Mouse (Mus musculus): ENCODE measurements around the gene Sfrp5.

Gene Sfrp5

DNA sequence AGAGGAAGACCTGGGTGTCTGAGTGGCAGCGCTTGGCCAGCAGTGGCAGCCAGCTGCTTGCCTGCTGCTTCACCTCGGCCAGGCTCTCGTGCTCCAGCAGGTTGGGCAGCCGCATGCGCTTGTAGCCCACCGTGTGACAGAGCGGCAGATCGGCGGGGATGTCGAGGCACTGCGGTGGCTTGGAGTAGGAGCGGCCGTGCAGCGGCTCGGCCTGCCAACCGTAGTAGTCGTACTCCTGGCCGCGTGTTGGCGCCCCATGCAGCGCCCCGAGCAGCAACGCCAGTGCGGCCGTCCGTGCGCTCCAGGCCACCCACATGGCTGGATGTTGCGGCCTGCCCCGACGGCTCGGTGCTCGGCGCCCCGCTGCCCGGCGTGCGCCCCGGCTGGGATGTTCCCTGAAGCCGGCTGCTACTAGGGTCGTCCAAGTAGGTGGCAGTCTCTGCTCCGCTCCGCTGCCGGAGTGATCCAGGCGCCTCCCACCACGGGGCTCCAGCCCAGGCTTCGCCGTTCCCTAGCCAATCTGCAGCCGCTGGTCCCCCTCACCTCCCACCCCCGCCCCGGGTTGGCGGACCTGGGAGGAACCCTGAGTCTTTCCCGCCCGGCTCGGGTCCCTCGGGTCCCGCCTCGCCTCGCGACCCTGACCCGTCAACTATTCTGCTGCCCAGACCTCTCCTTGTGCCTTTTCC, at the start of gene Sfrp5:
Gene Sfrp5 (minus strand): TSS at position 557 of the 686 bp plus-strand sequence.
- no peak for DNase-seq (ENCODE audit: low spot score)

DNA sequence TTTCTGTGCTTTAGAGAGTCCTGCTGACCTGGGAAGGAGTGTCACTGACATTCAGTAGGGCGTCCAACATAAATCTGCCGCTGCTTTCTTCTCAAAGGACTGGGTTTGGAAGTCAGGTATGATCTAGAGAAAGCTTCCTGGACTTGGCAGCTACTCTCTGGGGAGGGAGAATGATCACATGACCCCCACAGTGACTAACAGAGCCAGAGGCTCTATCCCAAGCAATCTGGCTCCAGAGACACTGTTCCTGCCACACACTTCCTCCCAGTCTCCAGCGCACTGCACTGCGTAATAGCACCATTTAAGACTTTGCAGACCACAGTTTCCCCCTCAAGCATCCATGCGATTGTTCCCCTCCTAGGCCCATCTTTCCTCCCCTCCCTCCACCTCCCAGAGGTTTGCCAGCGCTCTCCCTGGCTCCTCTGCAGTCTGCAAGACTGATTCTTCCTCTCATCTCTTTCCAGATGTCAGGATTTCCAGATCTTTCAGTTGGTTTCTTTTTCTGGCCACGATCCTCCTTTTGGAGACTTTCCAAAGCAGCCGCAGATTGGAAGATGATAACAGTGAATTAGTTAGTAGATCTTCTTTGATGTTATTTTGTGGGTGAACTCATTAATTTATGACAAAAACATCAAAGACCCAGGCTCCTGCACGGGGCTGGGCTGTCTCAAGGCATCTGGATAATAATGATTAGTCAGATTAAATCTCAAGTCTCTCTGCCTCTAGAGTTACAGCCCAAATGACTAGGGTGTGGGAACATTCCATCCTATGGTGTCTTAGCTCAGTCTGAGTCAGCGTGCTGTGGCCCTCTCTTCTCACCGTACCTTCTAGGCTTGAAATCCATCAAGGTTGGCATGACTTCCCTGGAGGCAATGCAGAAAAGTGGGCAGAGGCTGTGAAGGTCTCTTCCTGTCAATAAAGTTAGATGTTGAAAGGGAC, 48.2 kb upstream of the Sfrp5 start:
- DNase-seq (ENCODE audit: low spot score): no peak

DNA sequence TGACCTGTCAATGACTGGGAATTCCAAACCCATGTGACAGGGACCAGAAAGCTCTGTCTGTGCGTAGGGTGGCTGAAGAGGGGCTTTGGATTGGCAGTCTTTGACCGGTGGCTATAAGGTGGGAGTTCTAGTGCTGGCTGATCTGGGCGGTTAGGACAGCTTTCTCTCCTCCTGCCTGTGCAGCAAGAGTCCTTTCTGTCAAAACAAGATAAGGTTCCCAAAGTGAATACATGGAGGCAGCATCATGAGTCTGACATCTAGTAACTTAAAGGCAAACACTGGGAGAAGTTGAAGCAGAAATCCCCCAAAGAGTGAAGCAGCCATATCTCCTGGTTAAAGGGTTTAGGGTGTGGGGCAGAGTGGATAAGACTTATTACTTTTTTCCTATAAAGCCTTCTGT, 45.5 kb upstream of the Sfrp5 start, which contains the start of gene Golga7b:
Gene Golga7b (plus strand): TSS at position 56 of the 400 bp plus-strand sequence.
- DNase-seq (ENCODE audit: low spot score): no peak

DNA sequence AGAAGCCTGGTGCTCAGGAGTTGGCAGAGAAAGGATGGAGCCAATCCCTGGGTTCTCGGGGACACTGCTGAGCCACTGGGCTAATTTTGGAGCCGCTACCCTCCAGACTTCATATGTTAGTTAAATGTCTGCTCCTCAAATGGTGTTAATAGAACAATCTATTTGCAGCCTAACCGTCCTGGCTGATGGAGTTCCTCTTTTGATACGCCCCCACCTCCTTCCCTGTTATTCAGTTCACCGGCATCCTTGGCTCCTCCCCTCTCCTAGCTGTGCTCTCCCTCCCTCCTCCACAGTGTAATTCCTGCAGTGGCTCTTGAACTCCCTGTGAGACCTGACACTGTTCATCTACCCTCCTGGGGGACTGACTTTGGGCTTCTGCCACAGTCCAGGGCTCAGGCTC, 44.6 kb upstream of the Sfrp5 start:
- DNase-seq (ENCODE audit: low spot score): no peak

DNA sequence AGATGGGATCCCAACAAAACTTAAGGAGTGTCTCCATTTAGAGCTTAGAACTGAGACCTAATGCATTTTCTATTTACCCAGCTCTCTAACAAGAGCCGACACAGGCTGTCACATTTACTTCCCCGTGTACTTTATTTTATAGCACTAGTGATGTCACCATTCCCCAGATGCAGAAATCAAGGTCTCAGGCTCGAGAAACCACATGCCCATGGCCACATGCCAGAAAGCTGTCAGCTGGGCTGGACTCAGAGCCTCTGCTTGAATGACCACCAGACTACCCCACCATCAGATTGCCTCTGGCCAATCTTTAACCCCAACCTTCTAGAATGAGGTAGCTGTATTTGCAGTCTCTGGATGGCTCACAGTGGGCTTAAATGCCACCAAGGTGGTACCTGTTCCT, 41.3 kb upstream of the Sfrp5 start:
- no peak for DNase-seq (ENCODE audit: low spot score)

DNA sequence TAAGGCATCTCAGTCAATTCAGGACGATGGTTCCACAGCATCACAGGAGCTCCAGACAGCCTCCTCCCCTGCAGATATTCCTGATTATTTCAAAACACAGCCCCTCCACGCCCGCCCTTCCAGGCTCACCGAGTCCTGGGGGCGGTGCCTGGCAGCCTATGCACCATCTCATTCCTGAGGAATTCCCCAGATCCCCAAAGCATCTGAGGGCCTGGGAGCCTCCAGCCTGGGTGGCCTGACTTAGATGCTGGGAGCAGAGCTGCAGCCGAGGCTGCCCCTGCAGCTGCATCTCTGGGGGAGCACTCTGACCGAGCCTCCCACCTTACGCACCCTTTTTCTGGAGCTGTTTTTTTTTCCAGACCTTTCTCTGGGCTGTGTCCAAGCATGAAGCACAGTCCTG, 38.8 kb upstream of the Sfrp5 start:
- no peak for DNase-seq (ENCODE audit: low spot score)

DNA sequence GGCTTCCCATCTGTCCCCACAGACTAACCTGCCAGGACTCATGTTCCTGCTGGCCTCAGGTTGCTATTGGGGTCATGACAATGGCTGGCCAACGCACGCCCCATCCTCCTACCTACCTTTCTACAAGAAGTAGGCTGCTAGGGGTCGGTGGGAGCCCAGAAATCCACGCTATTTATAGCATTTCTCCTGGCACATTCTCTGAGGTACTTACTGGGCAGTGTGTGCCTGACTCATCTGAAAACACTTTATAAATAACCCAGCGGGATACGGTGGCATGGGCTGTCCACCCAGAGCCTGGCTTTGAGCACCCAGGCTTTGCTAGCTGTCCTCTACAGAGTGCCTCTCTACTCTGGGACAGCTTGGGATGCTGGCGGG, 36.3 kb upstream of the Sfrp5 start:
- DNase-seq (ENCODE audit: low spot score): no peak

DNA sequence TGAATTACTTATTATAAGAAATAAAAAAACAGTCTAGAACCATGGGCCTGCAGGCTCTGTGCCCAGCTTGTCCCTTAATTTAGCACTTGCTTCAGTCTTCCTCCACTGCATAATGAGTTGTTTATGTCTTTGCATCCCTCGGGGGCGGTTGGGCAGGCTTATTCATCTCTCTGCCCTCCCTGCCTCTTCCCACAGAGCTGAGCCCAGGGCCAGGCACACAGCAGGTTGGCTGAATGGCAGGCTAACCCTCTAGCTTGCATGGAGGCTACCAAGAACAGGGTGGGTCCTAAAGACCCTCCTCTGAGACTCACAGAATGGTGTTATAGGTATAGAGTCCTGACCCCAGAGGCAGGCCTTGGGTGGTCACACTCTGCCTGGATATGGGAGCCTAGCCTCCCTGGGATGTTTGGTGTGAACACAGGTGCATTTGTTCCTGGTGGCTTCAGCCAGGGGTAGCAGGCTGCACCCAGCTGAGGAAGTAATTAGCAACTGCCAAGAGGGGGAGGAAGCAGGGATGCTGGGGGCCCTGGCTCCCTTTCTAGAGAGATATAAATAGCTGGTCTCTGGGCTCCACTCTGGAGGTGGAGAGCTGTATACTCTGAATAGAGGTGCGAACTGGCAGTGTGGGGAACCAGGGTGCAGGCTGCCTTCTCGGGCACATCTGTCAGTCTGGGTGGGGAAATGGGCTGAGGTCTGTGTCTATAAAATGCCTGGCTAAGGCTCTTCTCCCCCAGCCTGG, 35.7 kb upstream of the Sfrp5 start:
- no peak for DNase-seq (ENCODE audit: low spot score)

DNA sequence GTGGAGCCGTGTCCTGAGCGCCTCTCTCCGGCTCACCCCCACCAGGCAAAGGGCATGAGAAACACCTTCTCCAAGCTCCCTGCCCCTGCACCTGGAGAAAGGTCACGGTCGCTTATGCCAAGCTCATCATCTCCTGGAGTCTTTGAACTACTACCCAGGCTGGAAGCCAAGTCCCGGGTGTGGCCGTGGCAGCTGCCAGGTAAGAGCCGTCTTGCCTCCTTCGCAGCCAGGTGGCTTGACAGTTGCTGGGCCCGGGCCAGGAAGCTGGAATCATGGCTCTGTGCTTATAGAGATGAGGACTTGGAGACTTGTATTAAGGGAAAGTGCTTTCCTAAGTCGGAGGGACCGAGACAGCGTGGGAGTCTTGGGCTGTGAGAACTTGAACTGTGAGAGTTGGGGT, 28.9 kb upstream of the Sfrp5 start:
- no peak for DNase-seq (ENCODE audit: low spot score)

DNA sequence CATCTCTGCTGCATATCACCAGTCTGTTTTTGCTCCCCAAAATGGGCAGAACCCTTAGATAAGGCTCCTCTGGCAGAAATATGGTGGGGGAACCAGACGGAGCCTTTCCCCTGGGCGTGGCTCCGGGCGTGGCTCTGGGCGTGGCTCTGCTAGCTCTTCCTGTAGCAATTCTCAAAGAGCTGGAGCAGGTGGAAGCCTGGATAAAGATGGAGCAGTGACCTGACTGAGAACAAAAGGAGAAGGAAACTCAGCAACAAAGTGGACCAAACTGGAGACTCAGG, 28.2 kb upstream of the Sfrp5 start:
- no peak for DNase-seq (ENCODE audit: low spot score)

DNA sequence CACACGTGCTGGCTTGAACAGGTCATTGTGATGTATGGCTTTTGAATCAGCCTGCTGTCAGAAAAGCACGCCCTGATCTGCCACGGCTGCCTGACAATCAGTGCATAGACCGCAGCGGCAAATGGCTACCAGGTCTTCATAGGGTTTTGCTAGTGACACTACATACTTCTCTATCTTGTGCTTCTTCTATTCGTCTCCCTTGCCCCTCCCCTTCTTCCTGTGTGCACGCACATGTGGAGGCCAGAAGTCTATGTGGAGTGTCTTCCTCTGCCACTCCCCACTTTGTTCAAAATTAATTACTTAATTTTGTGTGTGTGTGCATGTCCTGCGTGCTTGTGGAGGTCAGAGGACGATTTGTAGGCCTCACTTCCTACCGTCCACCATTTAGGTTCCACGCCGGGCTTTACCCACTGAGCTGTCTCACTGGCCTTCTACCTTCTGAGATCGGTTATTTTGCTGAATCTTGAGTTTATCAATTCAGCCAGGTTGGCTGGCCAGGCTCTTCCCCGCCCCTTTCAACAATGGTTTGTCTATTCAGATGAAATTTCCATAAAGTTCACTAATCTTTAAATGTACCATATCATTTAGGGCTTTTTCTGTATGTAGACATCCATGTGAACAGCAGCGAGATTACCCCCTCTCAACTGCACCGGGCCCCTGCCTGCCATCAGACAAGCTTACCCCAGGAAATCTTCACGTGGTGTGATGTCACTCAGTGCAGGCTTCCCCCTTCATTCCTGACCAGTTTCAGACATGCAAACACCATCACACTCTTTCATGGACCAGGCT, 27.6 kb upstream of the Sfrp5 start:
- DNase-seq (ENCODE audit: low spot score): no peak

DNA sequence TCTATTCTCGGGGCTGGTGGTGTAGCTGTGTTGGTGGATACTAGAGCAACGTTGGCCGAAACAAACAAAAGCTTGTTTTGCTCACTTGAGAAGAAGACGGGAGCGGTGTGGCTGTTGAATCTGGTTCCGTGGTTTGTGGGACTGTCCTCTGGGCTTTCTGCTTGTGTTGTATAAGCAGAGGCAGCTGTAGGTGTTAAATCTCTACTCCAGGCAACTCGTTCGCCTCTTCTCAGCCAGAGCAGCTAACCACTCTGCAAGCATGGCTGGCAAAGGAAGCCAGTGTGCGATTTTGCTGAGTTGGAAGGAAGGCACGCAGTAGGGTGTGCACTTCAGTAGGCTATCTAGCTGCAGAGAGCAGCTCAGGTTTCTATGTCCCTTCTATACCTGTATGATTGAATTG, 24.4 kb upstream of the Sfrp5 start:
- DNase-seq (ENCODE audit: low spot score): no peak

DNA sequence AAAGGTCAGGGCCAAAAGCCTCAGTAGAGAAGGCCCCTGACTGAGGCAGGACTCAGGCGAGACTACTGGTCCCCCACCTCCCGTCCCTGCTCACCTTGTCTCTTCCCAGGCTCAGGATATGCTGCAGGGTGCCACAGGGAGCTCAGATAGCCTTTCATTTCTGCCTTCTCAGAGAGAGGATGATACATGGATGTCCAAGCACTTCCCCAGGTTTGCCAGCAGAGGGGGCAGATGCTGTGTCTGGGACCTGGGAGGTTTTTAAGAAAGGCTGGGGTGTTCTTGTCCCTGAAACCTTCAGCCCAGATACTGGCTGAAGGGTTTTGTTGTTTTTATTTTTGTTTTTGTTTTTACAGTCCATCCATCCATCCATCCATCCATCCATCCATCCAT, 15.3 kb upstream of the Sfrp5 start:
- DNase-seq (ENCODE audit: low spot score): peak; percentile 67

DNA sequence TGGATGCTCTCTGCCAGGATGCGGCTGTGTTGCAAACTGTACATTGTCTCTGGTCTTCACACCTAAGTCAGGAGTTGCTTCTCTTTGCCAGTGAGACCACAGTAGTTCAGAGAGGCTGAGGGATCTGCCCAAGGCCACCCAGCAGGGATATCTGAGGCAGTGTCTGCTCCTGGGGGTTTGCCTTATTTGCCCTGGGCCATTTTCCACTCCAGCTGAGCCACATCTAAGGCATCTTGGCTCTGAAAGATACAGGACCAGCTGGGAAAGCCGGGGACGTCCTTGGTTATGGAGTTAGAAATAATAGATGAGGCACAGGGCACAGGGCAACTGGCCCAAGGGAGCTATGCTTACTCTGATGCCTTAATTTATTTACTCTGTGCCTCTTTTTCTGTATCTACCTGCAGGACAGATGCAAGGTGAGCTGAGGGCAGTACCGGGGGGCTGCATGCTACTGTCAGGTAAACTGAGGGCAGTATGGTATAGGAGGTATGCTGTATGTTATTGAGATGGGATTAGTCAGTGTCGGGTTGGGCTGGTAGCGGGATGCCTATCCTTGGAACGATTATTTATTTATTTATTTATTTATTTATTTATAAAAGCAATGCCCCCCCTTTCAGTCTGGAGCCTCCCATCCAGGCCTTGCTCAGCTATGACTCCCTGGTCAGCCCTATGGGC, 14.8 kb upstream of the Sfrp5 start:
- no peak for DNase-seq (ENCODE audit: low spot score)

DNA sequence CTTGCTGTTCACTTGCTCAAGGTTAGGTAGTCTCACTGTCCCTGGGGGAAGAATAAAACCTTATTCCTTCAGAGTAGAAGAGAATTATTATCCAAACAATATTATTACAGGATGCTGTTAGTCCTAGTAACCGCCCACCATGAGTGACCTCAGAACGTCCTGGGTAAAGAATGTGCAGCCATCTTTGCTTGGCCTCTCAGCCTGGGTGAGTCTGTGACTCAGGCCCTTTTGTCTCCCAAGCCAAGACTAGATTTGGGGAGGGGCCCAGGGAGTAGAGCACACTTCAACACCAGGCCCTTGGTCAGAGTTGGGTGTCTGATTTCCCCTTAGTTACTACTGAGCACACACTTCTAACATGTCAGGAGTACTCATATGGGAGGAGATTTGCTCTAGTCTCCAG, 12.5 kb upstream of the Sfrp5 start:
- no peak for DNase-seq (ENCODE audit: low spot score)

DNA sequence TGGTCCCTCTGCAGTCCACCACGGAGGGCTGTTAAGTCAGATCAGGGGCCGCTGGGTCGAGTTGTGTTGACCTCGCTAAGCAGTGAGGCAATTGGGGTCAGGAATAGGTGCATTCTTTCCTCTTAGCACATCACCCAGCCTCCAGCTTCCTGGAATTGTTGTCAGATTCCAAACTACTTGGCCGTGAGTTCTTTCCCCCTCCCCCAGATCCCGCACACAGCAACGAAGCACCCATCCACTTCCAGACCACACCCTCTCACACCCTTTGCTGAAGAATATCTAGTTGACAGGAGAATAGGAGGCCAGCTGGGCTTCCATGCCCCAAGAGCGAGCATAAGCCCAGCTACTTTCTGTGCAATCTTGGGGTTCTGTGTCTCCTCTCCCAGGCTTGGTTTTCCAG, 9.9 kb upstream of the Sfrp5 start:
- DNase-seq (ENCODE audit: low spot score): no peak

DNA sequence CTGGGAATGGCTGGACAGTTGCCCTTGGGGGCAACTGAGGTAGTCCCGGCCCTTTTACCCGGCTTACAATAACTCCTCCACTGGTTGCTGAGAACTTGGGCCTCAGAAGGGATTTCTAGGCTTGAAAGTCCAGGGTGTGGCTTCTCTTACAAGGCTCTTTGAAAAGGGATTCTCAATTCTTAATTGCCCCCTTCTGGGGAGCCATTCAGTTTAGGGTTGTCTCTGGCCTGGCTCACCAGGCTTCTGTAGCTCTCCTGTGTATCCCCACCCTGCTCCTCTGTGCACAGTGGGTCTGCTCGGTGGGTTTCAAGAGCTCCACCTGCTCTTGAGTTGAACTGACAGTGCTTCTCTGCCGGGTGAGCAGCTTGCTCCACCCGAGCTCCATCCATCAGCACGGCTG, 7.9 kb upstream of the Sfrp5 start:
- no peak for DNase-seq (ENCODE audit: low spot score)

DNA sequence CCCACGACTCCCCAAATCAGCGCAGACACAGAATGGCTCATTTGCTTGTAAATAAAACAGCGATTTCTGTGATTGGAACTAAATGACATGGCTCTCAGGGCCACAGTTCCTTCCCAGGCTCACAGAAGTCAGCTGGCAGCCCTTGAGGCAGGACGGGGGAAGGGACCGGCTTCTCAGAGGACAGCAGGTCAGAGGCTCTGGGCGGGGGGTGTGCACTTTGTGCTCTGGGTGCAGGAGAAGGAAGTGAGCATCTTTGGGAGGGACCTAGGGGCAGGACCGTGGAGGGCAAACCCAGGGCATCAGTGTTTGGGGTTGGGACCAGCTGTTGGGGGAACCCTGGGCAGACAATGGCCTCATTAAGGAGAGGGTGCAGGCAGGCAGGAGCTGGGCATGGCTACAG, 7.4 kb upstream of the Sfrp5 start:
- DNase-seq (ENCODE audit: low spot score): no peak

DNA sequence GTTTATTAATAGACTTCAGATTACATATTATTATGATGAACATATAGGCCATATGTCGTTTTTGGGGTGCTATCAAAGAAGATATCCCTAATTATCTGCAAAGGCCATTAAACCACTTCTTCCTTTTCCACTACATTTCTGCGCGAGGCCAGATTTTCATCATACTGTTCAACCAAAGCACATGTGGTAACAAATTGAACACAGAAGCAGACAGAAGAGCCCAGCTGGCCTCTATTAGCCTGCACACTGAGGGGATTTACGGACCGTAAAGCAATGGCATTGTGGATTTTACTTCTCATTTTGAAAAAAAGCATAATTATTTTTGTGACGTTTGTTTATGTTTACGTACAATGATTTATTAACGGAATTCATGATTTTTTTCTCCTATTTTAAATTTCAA, 3.1 kb upstream of the Sfrp5 start:
- DNase-seq (ENCODE audit: low spot score): no peak

DNA sequence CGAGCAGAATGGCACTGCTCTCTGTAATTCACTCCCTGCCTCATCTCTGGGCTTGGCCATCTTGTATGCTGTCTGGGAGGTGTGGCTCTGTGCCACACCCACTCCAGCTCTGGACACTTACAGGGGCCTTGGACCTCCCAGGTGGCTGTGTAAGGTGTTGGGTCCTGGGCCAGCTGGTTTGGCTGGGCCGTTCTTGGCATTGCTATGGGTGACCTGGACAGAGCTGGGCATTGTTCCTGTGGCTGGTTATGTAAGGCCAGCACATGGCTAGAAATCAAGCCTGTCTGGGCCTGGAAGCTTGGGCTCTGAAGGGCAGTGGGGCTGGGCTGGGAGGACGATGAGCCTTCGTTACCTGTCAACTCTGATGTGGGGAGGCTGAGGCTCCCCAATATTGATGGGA, 2.3 kb upstream of the Sfrp5 start:
- no peak for DNase-seq (ENCODE audit: low spot score)

DNA sequence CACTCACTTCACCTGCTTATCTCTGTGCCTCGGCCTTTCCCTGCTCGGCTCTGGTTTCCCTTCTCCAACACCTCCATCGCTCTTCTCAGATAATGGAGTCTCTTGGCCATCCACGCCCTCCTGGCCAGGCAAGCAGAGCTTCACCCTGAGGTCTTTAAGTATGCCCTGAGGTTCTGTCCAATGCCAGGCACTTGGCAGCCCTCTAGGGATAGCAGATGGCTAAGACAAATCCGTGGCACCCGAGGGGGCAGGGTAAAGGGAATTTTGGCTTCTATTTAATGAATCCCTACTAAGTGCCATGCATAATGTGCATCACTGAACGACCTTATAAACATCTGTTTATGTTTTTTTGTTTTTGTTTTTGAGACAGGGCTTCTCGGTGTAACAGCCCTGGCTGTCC, 415 bp upstream of the Sfrp5 start:
- DNase-seq (ENCODE audit: low spot score): no peak

DNA sequence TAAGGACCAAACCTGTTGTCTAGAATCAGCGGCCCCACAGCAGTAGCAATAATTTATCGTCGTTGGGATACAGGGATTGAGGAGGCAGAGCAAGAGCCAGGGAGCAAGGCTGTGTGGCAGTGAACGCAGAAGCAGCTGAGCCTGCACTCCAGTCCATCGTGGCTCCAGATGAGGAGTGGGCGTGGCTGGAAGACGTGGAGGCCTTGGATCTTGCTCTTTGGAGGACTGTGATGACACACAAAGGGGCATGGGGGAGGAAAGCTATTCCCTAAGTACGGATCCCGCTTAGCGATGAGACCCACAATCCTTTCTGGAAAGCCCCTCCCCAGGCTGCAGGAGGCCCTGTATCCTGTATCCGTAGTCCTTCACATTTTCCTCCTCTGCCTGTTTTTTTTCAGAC, 4.0 kb downstream of the Sfrp5 start:
- no peak for DNase-seq (ENCODE audit: low spot score)

Data from testis, postnatal 10 days (tissue).